Mouse (Mus musculus): ENCODE measurements at regions not wholly inside any gene's neighbourhood (a gene's known extent, or its start where the extent isn't known, plus 50 kb on each side); places are given as distances from the start of the nearest gene placed in this dataset.

DNA sequence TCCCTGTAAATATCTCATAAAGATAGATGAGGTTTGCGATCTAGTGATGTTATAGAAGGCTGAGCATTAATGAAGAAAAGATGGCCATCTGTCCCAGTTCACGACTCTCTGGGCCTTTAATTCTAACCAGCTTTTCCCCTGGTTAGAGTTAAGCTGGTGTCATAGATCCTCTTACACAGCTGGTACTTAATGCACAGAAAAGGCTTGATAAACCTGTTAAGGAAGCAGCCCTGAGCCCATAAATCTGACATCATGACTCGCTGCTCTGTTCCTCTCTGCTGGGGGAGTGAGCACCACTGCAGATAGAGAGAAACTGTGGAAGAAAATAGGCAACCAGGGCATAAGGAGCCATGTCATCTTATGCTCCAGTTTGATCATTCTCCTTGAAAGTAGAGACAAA is 316.5 kb downstream of the Etaa1 start:
- DNase-seq: no peak

DNA sequence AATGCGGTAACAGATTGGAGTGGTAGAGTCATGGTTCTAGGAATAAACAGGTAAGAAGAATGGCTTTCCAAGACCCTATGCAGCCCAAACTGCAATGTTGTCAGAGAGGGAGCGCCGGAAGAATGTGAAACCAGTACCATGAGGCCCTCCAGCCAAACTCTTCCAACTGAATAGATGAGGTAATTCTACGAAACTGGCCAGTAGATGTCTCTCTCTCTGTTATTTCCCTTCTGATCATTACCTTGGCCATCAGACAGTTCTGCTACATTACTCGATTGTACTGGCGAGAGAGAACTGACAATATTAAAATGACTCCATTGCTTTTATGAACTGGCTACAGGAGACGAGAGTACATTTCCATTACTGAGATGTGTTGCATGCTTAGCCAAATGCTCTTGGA is 313.8 kb downstream of the Etaa1 start:
- DNase-seq: no peak

DNA sequence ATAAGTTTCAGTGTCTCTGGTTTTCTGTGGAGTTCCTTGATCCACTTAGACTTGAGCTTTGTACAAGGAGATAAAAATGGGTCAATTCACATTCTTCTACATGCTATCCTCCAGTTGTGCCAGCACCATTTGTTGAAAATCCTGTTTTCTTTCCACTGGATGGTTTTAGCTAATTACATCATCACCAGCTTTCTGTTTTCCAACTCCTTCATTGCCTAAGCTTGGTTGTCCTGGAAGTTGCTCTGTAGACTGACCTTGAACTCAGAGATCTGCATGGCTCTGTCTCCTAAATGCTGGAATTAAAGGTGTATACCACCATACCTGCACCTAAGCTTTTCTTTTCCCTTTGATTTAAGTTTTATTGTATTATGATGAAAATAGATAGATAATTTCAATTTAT is 306.2 kb downstream of the Etaa1 start:
- DNase-seq: no peak

DNA sequence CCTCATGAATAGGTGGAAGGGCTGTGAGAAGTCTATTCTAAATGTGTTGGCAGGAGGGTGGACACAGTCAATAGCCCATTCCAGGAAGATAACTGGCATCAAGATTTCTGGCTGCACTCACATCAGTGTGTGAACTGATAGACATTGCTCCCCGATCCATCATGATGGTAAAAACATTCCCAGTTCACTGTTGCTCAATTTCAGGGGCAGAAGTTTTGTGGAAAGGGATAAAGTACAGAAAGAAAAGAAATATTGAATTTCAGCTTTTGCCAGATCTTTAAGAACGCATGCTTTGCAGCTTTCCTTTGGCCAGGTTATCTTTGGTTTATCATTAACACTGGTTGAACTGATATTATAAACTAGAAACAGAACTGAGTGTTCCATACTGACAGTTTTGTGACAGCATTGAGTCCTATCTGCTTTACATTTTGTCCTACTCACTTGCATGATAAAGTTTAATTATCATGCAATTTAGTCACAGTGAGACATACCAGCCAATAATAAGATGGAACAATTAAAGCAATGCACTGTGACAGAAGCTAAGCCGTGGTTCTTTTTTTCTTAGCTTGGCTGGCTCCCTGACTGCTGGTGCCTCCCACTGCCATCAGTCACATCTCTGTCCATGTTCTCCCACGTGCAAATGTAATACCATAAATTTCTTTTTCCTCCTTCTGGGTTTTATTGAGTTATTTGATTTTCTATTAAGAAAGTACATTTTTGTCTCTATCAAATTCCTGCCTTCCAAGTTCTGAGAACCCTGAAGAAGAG is 302.1 kb downstream of the Etaa1 start:
- DNase-seq: no peak

DNA sequence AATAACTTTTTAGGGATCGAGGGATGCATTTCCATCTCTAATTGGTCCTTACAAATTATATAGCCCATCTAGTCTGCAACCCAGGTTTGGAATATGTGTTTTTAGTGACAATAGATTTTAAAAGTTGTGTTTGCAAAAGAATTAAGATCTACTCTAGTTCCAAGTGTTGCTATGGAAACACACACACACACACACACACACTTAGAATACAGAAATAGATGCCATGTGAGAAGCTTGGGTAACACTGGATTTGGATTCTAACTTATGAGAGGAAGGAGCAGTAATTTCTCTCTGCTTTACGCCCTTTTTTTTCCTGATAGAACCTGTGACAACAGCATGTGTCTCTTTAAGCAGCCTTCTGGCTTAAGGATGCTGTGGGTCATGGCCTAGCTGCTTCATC is 297.8 kb downstream of the Etaa1 start:
- DNase-seq: no peak

DNA sequence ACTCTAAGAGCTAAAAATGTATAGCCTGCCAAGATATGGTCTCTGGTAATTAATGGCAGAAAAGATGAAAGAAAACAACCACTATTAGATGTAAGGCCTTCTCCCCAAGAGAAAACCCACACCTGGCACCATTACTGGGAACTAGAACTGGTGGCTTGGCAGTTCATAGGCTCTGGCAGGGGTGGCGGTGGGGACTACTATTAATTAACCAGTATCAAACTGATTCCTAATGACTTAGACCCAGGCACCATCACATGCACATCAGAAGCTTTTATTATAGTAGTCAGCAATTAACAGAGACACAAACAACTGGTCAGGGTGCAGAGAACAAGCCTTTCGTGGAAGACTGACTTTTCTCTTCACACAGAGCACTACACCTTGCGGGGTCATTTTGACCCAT is 296.0 kb downstream of the Etaa1 start:
- DNase-seq: no peak

DNA sequence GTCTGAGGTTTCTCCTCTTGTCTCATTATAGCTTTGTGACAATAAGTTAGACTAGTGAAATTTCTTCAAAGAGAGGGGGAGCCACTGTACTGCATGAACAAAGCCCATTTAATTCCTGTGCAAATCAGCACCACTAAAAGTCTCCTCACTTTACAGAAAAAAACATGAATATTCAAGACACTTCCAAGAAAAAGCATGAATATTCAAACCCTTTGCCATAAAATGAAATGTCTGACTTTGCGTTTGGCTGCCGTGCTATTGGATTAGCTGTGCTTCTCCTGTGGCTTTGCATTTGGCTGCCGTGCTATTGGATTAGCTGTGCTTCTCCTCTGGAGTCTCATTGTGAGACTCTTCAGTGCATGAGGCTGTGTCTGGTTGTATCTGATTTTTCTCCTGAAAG is 295.4 kb downstream of the Etaa1 start:
- DNase-seq: no peak

DNA sequence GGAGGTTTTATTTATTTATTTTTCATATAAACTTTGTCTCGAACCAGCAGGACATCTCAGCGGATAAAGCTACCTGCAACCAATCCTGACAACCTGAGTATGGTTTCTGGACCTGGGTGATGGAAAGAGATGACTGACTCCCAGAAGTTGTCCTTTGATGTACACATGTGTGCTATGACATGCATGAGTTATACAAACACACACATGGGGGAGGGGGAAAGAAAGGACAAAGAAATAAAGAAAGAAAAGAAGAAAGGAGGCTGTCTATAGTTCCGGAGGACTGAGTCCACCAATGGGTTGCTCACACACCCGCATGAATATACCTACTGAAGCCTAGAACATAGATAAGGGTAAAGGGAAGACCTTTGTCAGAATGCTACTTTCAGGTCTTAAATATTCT is 295.0 kb downstream of the Etaa1 start:
- DNase-seq: no peak

DNA sequence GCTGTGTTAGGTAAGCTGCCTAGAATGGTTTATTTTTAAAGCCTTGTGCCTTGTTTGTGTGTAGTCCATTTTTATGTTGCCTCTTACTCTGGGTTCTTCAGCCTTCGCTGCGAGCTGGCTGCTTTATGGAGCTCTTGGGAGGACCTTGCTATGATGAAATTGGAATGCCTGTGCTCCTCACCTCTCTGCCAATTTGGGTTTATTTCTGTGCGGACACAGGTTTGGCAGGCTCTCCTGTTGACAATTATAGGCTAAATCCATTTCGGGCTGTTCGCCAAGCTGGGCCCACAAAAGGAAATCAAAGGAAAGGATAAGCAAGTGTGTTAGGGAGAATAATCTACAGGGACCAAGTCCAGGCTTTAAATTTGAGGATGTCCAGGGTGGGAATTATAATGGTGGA is 289.8 kb downstream of the Etaa1 start:
- DNase-seq: no peak

DNA sequence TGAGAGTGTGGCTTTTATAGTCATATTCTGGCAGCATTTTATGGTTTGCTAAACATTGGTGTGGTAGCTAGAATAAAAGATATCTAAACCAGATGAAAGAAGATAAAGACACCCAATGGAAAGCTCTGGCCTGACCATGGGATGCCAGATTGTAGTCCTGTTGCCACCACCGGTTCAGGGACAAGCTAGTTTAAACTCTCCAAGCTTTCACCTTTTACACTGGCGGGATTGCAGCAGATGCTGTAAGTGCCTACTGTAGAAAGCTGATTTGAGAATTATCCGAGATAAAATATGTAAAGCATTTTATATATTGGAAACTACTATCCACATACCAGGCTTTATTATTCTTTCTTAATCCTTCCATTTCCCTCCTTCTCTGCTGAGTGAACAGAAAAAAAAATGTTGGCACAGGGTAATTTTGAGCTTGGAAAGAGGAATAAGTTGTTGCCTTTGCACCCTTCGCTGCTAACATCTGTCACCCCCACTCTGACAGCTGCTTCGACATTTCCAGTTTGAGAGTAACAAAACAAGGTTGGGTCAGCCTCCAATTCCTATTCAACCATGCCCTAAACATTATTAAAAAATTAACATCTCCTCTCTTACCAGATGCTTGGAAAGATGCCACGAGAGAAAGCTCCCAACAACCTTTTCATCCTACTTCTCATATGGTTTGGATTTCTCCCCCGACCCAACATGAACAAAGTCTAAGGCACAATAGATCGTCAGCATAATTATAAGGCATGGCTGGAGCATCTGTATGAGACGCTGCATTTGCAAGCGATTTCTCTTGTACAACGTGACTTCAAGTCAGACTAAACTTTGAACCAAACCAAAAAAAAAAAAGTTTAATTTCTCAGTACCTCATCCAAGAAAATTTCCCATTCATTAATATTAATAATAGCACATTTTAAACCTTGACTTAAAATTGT is 287.8 kb downstream of the Etaa1 start:
- DNase-seq: no peak

DNA sequence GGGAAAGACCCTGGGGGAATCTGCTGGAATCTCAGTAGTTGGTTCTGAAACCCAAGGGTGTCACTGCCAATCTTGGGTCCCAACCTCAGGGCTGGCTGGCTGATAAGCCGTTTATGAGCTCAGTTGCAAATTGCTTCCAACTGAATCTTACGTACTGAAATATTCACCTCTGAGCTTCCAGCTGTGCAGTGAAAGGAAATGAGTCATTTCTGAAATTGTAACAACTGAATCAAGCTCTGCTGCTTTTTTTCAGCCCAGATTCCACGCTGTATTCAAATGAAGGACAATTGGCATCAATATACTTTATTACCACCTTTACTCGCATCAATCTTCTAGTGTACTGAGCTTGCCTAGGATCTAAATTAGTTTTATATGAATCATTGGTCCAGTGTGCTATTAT is 272.7 kb downstream of the Etaa1 start:
- no peak for DNase-seq

DNA sequence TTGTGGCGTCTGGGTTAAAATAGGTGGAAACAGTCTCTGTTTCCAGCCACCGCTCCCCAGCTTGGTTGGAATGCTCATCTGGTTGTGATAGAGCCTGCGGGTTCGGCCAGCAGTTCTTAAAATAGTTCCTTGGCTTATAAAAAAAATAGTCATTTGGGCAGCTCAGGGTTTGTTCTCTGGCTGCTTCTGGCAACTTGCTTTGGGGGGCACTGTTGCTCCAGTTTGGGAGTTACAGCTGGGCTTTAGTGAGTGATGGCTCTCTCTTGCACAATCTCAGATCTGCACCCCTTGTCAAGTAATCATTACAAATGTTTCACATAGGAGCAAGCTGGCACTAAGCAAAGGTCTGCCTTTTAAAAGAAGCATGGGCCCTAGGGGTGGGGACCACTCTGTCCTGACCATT is 268.0 kb downstream of the Etaa1 start:
- DNase-seq: peak; percentile 16

DNA sequence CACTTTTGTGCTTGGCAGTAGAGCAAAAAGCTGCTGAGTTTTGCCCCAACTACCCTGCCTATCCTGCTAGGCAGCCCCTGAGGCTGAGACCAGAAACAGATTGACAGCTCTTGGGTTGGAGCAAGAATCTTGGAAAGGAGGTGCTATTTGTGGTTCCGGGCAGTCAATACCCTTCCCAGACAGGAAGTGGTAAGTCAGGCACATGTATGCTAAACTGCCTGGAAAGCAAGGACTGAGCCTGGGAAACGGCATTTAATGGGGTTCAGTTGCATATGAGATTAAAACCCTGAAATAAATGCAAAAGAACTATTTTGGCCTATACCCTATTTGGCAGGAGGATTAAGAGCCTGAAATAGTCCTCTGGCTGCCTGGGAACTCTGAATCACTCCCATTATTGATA is 266.9 kb downstream of the Etaa1 start:
- DNase-seq: no peak

DNA sequence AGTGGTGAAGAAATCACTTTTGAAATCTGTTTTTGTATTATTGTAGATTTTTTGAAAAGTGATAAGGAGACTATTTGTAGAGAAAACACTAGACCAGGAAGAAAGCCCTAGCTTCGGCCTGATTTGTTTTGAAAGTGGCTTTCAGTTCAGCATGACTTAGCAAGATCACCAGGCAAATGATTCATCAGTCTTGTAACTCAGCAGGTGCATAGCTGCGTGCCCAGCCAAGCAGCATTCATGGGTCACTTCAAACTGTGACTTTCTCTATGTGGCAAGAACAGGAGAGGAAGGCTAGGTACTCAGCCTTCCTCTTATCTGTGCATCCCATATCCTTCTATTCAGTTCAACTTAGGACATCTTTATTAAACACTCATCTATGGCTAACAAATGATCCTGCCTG is 259.5 kb downstream of the Etaa1 start:
- no peak for DNase-seq

DNA sequence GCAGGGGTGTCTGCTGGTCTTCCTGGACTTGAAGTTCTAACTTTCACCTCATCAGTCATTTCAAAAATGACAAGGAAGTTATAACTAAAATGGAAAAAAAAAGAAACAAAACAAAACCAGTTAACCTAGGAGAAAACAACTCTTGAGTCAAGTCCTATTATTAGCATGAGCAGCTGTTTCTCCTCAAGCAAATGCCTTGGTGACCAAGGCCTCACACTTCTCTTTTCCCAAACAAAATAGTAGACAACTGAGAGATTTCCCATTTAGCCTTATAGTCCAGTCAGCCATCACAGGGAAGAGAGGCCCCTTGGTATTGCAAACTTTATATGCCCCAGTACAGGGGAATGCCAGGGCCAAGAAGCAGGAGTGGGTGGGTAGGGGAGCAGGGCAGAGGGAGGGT is 244.9 kb downstream of the Etaa1 start:
- DNase-seq: no peak

DNA sequence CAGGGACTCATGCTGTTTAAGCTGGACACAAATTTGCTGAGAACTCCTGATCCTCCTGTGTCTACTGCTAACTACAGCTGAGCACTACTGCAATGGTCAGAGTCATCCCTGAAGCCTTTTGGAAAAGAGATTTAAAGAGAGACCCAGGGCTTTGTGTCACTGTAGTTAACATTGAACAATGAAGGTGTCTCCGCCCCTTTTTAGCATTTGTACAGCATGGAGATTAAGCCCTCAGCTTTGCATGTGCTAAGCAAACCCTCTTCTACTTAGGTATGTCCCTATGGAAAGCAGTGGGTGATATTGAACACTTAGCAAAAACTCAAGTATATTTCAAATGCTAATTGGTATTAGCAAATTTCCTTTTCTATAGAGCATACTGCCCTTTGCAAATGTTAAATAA is 231.6 kb downstream of the Etaa1 start:
- no peak for DNase-seq

DNA sequence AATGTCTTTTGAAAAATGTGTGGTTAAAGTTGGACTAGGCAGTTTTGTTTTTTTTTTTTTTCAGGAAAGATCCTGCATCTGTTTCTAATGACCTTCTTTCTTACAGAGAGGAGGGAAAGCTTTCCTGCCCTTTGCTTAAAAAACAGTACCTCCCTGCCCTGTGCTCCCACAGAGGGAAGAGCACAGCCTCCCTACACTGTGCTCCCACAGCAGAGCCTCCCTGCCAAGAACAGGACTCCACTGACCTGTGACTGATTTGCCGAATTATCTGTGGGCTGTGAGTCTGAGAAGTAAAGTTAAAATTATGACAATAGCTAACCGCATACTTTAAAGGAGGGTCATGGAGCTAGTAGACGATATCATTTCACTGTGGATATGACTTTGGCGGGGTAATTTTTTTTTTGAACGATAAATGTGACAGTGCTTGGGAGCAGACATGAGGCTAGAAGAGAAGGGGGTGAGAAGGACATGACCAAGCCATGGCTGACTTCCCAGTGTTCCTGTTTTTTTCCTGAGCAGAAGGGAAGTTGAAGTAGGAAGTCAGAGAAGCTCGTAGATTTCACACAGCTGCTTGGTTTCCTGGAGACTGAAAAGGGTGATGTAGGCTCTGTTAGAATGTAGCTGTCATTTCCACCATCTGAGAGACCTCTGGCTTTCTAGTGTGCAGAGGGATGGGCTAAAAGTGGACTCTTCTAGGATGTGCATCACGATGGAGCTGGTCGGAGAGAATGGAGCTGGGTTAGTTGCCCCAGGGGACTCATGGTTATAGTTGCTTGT is 226.2 kb downstream of the Etaa1 start:
- DNase-seq: peak; percentile 6

DNA sequence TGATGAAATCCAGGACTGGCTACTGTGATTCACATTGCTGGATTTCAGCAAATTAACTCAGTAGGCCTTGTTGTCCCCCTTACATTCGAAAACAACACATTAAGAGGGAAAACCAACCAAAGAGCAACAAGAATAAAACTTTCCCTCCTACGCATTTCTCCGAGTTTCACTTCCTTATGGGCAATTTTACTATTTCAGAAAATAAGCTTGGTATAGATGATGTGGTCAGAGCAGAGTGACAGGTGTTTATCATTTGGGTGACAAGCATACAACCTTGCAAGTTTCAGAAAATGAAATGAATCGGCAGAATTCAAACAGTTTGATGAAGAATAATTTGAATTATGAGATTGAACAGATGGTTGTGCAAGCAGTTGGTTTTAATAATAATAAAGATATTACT is 220.6 kb downstream of the Etaa1 start:
- DNase-seq: no peak

DNA sequence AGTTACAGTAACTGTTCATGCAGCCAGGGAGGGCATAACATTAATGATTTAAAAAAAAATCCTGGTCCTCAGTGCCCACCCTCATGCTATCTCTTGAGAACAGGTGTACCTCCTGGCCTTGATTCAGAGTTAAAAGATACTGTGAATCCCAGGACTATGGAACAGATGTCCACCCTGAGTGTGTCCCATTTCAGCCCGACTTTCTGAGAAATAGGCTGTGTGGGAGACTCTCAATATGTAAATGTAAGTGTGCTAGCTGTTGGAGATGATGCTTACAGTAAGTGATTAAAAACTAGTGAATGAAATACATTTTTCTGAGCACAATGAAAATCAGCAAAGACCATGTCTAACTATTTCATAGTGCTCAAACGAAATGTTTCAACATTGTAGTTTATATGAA is 219.2 kb downstream of the Etaa1 start:
- DNase-seq: no peak

DNA sequence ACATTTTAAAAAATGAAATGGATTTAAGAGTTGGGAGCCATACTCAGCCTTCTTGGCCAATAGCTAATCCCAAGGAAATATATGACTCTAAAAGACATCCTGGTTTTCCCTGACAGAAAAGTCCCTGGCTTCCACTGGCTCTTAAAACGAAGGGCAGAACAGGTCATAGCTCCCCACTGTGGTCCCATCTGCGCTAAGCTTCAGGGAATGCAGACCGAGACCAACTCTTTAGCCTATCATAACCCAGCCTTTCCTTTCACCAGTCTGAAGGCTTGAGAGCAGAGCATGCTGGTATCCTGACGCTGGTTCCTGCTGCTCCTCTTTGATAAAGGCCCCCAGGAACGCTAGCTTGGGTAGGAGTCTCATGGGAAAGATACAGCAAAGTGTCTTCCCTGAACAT is 214.8 kb downstream of the Etaa1 start:
- DNase-seq: no peak

DNA sequence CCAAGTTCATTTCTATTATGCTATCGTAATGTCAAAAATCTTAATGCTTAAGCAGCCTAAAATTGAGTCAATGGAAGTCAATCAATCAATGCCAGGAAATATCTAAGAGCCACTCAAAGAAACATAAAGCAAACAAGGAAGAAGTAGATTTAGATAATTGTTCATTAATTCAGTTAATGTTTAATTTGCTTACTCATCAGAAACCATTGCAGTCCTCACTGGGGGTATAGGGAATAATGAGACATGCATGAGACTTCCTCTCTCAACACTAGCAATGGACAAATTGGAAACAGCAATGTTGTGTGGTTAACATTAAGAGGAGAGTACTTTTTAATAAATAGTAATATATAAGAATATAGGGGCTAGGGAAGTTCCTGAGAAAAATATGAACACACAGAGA is 209.9 kb downstream of the Etaa1 start:
- no peak for DNase-seq

DNA sequence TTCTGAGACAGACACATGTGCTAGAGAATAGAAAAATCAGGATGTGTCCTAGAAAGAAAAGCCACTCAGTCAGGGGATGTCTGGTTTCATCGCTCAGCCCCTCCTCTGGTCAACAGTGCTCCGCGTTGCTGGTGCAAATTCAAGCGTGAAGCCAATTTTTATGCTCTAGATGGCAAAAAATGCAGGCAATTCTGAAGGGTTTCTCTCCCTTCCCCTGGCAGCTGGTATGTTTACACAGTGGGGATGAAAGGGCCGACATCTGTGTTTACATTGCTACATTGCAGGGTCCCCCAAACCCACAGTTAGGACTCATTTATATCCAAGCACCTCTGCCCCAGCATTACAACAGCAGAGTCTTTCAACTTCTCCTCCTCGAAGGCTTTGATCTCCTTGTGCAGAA is 203.3 kb downstream of the Etaa1 start:
- no peak for DNase-seq

DNA sequence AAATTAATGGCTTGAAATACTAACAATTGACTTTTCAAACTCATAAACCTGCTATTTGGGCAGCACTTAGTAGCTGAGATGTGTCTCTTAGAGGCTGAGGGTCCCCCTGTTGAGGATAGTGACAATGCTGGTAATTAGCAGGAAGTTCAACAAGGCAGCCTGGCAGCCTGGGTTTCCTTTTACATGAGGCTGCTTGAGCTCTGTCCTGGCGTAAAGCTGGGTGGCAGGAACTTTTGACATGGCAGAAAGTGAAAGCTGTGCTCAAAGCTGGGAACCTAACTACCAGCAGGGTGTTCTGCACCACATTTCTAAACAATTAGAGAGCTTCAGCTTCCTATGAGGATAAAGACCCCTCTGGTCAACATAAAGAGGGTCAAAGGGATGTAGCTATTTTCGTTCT is 194.5 kb downstream of the Etaa1 start:
- no peak for DNase-seq

DNA sequence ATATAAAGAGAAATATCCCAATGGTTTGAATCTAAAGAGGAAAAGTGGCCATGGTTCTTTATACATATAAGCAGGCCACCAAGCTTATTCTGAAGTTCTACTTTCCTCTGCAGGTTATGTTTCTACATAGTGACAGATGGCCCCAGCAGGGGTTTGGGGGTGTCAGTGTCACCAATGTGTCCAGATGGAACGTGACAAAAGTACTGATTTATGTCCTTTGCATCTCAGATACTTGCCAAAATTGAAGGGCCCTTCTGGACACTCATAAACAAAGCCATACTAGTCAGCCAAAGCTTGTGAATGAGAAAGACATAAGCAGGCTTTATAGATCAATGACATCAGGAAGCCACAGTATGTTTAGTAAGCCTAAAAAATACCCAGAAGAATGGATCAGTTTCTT is 190.3 kb downstream of the Etaa1 start:
- no peak for DNase-seq

Data from kidney, adult 11 months (tissue).